Mouse (Mus musculus) bone marrow macrophage, adult 2 months (primary cell): ENCODE results near the gene Zfp534.
"Not testable (repeated sequence)": the region's sequence is repeated elsewhere in the genome, so short reads cannot be mapped to it uniquely, and the experiment has no call there.

Experiments
- CTCF ChIP-seq: IDR thresholded peaks from 2 replicates; pipeline ENCODE4 v1.5.1; 2012; ENCODE audit warnings: low read depth, mild to moderate bottlenecking, low read length, moderate library complexity
- POLR2A ChIP-seq: IDR thresholded peaks from 2 replicates; pipeline ENCODE4 v1.6.1; 2012; ENCODE audit warnings: mild to moderate bottlenecking, low read depth, low read length, borderline replicate concordance

DNA sequence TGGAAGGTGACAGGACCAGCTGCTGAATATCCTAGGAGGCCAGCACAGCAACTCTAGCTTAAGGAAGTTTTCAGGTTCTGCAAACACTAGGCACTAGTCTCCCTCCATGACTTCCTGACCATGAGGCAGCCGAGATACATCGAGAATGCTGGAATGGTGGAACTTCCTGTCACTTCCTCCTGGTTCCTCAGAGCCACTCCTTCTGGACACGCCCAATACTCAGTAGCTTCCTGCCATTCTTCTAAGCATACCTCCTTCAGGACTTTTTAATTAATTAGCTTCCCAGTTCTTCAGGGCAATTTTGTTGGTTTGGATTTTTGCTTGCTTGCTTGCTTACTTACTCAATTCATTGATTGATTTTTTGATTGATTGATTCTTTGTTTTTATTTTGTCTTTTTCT lies at the start of gene Zfp534:
- TF ChIP-seq CTCF, POLR2A: not testable (repeated sequence)
